Mouse (Mus musculus) c-Kit-positive CD71-positive TER-119-positive erythroid progenitor cells, embryonic 14.5 days (primary cell): ENCODE data around the gene Il4.

Experiments
- DNase-seq: peaks from one replicate; pipeline ENCODE4 v3.0.0-alpha.2; 2013; ENCODE audit warnings: low spot score

Il4 gene

GRCm38 (mm10) chr11:53618619-53619198, at the start of gene Il4:
Gene Il4 (minus strand): TSS chr11:53618669.
- DNase-seq = no peak

- no peak for DNase-seq
These were observed 45.6 kb upstream of the Il4 start for GRCm38 (mm10) chr11:53664091-53664490.

GRCm38 (mm10) chr11:53662794-53663674, 44.6 kb upstream of the Il4 start:
- DNase-seq = no peak

GRCm38 (mm10) chr11:53657828-53658227, 39.4 kb upstream of the Il4 start:
- DNase-seq = peak; percentile 35

- no peak for DNase-seq
These were observed 38.9 kb upstream of the Il4 start for GRCm38 (mm10) chr11:53657381-53657780.

GRCm38 (mm10) chr11:53656558-53657202, 38.2 kb upstream of the Il4 start:
- peak; percentile 70 for DNase-seq

- DNase-seq = peak; percentile 83
These were observed 36.6 kb upstream of the Il4 start for GRCm38 (mm10) chr11:53655043-53655442.

GRCm38 (mm10) chr11:53652427-53652826, 34.0 kb upstream of the Il4 start:
- DNase-seq = no peak

GRCm38 (mm10) chr11:53651441-53651840, 33.0 kb upstream of the Il4 start:
- no peak for DNase-seq

GRCm38 (mm10) chr11:53644017-53644416, 25.5 kb upstream of the Il4 start:
- no peak for DNase-seq

GRCm38 (mm10) chr11:53642744-53643279, 24.3 kb upstream of the Il4 start:
- DNase-seq = no peak

GRCm38 (mm10) chr11:53637803-53638260, 19.4 kb upstream of the Il4 start:
- DNase-seq = no peak

GRCm38 (mm10) chr11:53637046-53637802, 18.8 kb upstream of the Il4 start:
- no peak for DNase-seq

- no peak for DNase-seq
These were observed 17.7 kb upstream of the Il4 start for GRCm38 (mm10) chr11:53636183-53636646.

- DNase-seq = no peak
These were observed 17.2 kb upstream of the Il4 start for GRCm38 (mm10) chr11:53635590-53636182.

GRCm38 (mm10) chr11:53634556-53634955, 16.1 kb upstream of the Il4 start, which contains the start of gene Il13:
Gene Il13 (minus strand): TSS chr11:53634702.
- DNase-seq = no peak

GRCm38 (mm10) chr11:53633644-53634043, 15.2 kb upstream of the Il4 start:
- no peak for DNase-seq

- no peak for DNase-seq
These were observed 13.8 kb upstream of the Il4 start for GRCm38 (mm10) chr11:53632122-53632733.

- DNase-seq = peak; percentile 90
These were observed 9.4 kb upstream of the Il4 start for GRCm38 (mm10) chr11:53627859-53628258.

GRCm38 (mm10) chr11:53626802-53627373, 8.4 kb upstream of the Il4 start:
- DNase-seq = peak; percentile 64
